Mouse (Mus musculus): ENCODE data around the gene Tbc1d5.

DNA sequence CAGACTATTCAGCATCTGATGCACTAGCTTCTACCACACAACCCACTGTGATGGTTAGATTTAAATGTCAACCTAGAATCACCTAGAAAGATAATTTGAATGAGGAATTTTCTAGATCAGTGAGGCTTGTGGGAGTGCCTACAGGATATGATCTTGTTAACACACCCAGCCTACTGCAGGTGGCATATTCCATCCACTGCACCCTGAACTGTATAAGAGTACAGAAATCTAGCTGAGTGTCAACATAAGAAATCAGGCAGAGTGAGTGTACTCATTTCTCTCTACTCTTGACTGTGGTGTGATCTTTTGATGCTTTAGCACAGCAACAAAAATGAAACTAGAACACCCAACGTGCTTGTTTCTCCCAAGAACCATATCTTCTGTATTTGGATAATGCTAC lies 6.8 kb downstream of the Tbc1d5 start:
- TF ChIP-seq CTCF (IDR thresholded peaks at IDR 0.05; ENCODE audit: control insufficient read depth, insufficient read depth, insufficient replicate concordance, low read depth, low read length) = no peak
- no peak for TF ChIP-seq POLR2A (IDR thresholded peaks at IDR 0.05; ENCODE audit: control insufficient read depth, low read depth, low read length)

Data from testis, adult 2 months (tissue).